Mouse (Mus musculus) heart, embryonic 14.5 days (tissue): ENCODE results near the gene Ccser1. TPM values are rescaled to one million over a fixed set of nuclear protein-coding genes. Genes with fewer than 3 reads are reported as not detected.

Experiments
- ATAC-seq: fragments of 200-750 bp; cut with Nextera tagmentation; 2 replicates; pipeline ENCODE4 v1.8.0; 2017; ENCODE audit warnings: low read depth, moderate TSS enrichment; ENCODE audit not compliant: insufficient number of reproducible peaks, insufficient read depth, low FRiP score
- H3K27ac ChIP-seq, 2 experiments: fragments of 200-500 bp in 1 of 2; fragments of 300-500 bp in 1 of 2; sonication (generic) in 1 of 2; replicated peaks in 1 of 2; 2 replicates each; pipeline ENCODE4 v1.5.1; 2012 to 2014; ENCODE audit warnings: low read depth in 2 of 2, low read length in 2 of 2, control low read depth in 1 of 2, mild to moderate bottlenecking in 1 of 2, mixed read lengths in 1 of 2; ENCODE audit not compliant: control insufficient read depth in 1 of 2, insufficient read depth in 1 of 2
- H3K27me3 ChIP-seq: fragments of 300-500 bp; sonication (generic); 2 replicates; pipeline ENCODE4 v1.6.1; 2014; ENCODE audit warnings: mild to moderate bottlenecking, low read length, control low read depth; ENCODE audit not compliant: control insufficient read depth, insufficient read depth
- H3K36me3 ChIP-seq: fragments of 300-500 bp; sonication (generic); 2 replicates; pipeline ENCODE4 v1.6.1; 2014; ENCODE audit warnings: mild to moderate bottlenecking, control low read depth, low read length, mixed read lengths; ENCODE audit not compliant: control insufficient read depth, insufficient read depth
- H3K4me1 ChIP-seq, 2 experiments: fragments of 200-500 bp in 1 of 2; fragments of 300-500 bp in 1 of 2; sonication (generic) in 1 of 2; 2 replicates each; pipeline ENCODE4 v1.6.1; 2012 to 2014; ENCODE audit warnings: low read length in 2 of 2, control low read depth in 1 of 2, mixed read lengths in 1 of 2; ENCODE audit not compliant: control insufficient read depth in 2 of 2, insufficient read depth in 2 of 2
- H3K4me2 ChIP-seq: fragments of 300-500 bp; sonication (generic); 2 replicates; pipeline ENCODE4 v1.6.1; 2014; ENCODE audit warnings: mild to moderate bottlenecking, low read length
- H3K4me3 ChIP-seq, 2 experiments: fragments of 200-500 bp in 1 of 2; fragments of 300-500 bp in 1 of 2; sonication (generic) in 1 of 2; 2 replicates each; pipeline ENCODE4 v1.5.1; 2012 to 2014; ENCODE audit warnings: low read length in 2 of 2, mild to moderate bottlenecking in 2 of 2, control low read depth in 1 of 2, low read depth in 1 of 2, moderate library complexity in 1 of 2; ENCODE audit not compliant: control insufficient read depth in 1 of 2, insufficient read depth in 1 of 2
- H3K9ac ChIP-seq: fragments of 300-500 bp; sonication (generic); 2 replicates; pipeline ENCODE4 v1.6.1; 2014; ENCODE audit warnings: mild to moderate bottlenecking, low read length
- H3K9me3 ChIP-seq: fragments of 300-500 bp; sonication (generic); 2 replicates; pipeline ENCODE4 v1.6.1; 2016; ENCODE audit warnings: low read length, control low read depth; ENCODE audit not compliant: control insufficient read depth
- WGBS: fragments of 180-500 bp; shearing (Covaris S2); extraction: QIAGEN DNeasy Blood & Tissue Kit; methylation state at CpG from one replicate; pipeline ENCODE4 v1.1.7; 2014; 5-methylcytosine and 5-hydroxymethylcytosine counted together
- polyA plus RNA-seq: library from polyadenylated mRNA; unstranded; fragments of >200 nt; fragmentation: Nextera tagmentation; extraction: Ambion mirVana; gene quantifications from 2 replicates; pipeline ENCODE4 v1.2.1, GENCODE M21; 2014

The Ccser1 gene
- polyA plus RNA-seq, 1 experiment from 2014 or later: 3.7 TPM

DNA sequence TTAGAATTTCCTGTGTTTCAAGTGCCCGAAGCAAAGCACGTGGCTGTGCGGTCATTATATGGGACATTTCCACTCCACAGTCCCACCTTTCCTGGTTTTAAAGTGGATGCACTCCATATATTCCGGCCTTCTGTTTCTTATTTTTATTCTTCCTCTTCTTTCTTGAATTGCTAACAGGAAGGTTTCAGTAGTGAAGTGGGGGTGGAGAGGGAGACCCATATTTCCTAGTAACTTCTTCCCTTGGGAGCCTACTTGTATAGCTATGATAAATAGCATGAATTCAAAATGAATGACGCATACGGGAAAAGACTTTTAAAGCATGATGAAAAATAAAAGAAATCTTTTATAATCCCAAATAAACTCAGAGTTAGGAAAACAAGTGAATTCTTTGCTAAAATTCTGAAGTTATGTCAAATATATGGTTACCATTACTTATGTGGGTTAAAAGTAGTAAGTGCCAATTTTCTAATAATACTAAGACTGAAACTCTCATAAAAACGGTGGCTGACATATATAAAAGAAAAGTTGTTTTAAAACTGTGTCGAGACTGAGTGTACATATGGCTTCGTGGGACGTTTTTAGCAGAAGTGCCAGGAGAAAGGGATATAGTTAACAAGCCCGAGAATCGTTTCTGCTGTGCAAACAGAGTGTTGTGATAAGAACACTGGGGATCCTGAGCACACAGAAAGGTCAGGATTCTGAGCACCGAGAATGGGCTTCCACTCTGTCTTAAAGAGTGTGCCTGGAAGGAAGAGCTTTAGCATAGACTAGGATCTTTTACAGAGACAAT is 11.7 kb downstream of the Ccser1 start:
- Histone ChIP-seq H3K36me3 (no peaks in the 10 kb centered on the region), H3K27ac (no peak overlapping the region), H3K27me3 (no peaks in the 10 kb centered on the region), H3K4me1 (peaks cover 0 to 2% of the 10 kb centered on the region in 2 experiments; a peak in 1 of 4 replicates), H3K9ac (no peak overlapping the region), H3K4me2 (no peak overlapping the region), H3K4me3 (no peak overlapping the region), H3K9me3 (no peaks in the 10 kb centered on the region)
- WGBS: 56% methylated on average over 13 of the region's 13 CpGs
- no peak for ATAC-seq

DNA sequence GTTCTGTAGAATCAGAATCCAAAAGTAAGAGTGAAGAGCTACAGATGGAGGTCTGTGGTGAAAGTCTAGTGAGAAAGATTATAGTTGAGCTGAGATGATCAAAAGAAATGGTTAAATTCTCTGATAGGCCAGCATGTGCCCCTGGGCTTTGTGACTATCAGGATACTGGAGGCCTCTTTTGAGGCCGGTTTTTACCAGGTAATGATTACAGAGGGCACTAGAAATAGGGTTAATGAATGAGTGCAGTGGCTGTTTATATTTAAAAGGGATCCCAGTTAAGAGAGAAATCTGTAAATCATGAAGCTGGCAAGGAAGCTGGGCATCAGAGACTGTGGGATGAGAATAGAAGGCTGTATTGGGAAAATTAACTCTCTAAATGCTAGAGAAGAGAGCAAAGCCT is 23.2 kb downstream of the Ccser1 start:
- ATAC-seq: no peak
- 64% methylated on average over 1 of the region's 1 CpGs for WGBS

DNA sequence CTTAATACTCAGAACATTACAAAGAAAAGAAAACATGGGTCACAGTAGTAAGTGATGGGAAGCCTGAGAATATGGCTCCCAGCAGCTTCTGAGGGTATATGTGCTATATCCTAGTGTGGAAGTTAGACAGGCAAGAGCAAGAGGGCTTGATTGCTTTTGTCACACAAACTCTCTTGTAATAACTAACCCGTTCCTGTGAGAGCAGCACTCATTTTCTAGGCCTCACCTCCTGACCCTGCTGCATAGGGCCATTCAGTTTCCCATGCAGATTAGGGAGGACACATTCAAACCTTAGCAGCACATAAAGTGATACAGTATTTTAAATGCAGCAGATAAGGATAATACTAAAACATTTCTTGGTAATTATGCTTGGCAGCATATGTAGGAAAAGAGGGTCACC is 25.9 kb downstream of the Ccser1 start:
- no peak for ATAC-seq
- Histone ChIP-seq H3K9me3 (no peaks in the 10 kb centered on the region), H3K4me3 (no peak overlapping the region), H3K27me3 (no peaks in the 10 kb centered on the region), H3K9ac (no peak overlapping the region), H3K36me3 (no peaks in the 10 kb centered on the region), H3K4me1 (no peaks in the 10 kb centered on the region), H3K27ac (no peak overlapping the region), H3K4me2 (no peak overlapping the region)
- WGBS: 43% methylated on average over 1 of the region's 1 CpGs

More for the DNA sequence above, 23.2 kb downstream of the Ccser1 start:
- H3K27ac ChIP-seq: no peak overlapping the region
- no peak overlapping the region for H3K9ac ChIP-seq
- H3K4me3 ChIP-seq: no peak overlapping the region
- H3K27me3 ChIP-seq: no peaks in the 10 kb centered on the region
- H3K36me3 ChIP-seq: no peaks in the 10 kb centered on the region
- no peaks in the 10 kb centered on the region for H3K9me3 ChIP-seq
- no peak overlapping the region for H3K4me2 ChIP-seq
- H3K4me1 ChIP-seq: no peaks in the 10 kb centered on the region

GRCm38 (mm10) chr6:61206619-61207018 is 26.5 kb downstream of the Ccser1 start:
- no peak overlapping the region for H3K4me3 ChIP-seq
- WGBS: 51% methylated on average over 2 of the region's 2 CpGs
- ATAC-seq: no peak
- H3K27ac ChIP-seq: no peak overlapping the region
- H3K4me2 ChIP-seq: no peak overlapping the region
- H3K36me3 ChIP-seq: no peaks in the 10 kb centered on the region
- H3K27me3 ChIP-seq: no peaks in the 10 kb centered on the region
- H3K4me1 ChIP-seq: no peaks in the 10 kb centered on the region
- no peaks in the 10 kb centered on the region for H3K9me3 ChIP-seq
- H3K9ac ChIP-seq: no peak overlapping the region

- ATAC-seq: no peak
- WGBS: 85% methylated on average over 4 of the region's 4 CpGs
- Histone ChIP-seq H3K4me3 (no peak overlapping the region), H3K9me3 (no peaks in the 10 kb centered on the region), H3K27ac (no peak overlapping the region), H3K36me3 (no peaks in the 10 kb centered on the region), H3K27me3 (no peaks in the 10 kb centered on the region), H3K9ac (no peak overlapping the region), H3K4me1 (no peaks in the 10 kb centered on the region), H3K4me2 (no peak overlapping the region)
Observed at GRCm38 (mm10) chr6:61210061-61210737, 30.1 kb downstream of the Ccser1 start.

DNA sequence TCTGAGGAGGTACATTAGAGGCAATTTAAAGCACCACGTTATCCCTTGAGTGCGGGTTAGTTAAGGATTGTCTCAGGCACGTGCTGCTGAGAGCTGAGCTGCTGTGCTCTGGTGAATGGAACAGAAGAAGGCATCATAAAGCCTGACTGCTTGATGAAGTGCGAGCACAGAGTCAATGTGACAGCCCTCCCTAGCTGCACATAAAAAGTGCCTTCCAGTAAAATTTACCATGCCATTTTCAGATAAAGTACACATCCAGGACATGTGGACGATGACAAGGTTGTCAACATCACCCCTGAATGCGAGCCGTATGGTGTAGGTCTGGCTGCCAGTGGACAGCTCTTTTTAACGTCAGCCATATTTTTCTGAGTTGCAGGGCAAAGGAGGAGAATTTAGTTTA is 35.6 kb downstream of the Ccser1 start:
- no peak overlapping the region for H3K27ac ChIP-seq
- no peaks in the 10 kb centered on the region for H3K36me3 ChIP-seq
- H3K9me3 ChIP-seq: no peaks in the 10 kb centered on the region
- WGBS: 48% methylated on average over 8 of the region's 8 CpGs
- H3K4me1 ChIP-seq: no peaks in the 10 kb centered on the region
- no peaks in the 10 kb centered on the region for H3K27me3 ChIP-seq
- H3K4me2 ChIP-seq: no peak overlapping the region
- no peak for ATAC-seq
- no peak overlapping the region for H3K9ac ChIP-seq
- no peak overlapping the region for H3K4me3 ChIP-seq

DNA sequence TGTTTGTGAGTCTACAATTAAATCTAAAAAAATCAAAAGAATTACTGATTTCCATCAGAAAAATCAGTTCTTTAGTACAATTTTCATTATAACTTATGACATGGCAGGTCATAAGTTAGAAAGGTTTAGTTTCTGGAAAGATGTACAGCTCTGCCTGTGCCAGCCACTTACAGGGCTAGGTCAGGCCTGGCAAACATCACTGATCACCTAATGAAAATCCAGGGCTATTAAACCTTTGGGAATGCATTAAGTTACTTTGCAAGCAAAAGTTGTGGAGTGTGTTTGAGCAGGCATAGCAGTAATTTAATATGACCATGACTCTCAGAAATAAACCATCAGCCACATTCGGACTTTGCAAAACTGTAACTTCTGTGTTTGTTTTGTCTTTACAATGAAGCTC is 36.4 kb downstream of the Ccser1 start:
- Histone ChIP-seq H3K4me2 (no peak overlapping the region), H3K9me3 (no peaks in the 10 kb centered on the region), H3K36me3 (no peaks in the 10 kb centered on the region), H3K27ac (no peak overlapping the region), H3K4me3 (no peak overlapping the region), H3K4me1 (no peaks in the 10 kb centered on the region), H3K27me3 (no peaks in the 10 kb centered on the region), H3K9ac (no peak overlapping the region)
- WGBS: 71% methylated on average over 1 of the region's 1 CpGs
- no peak for ATAC-seq
